Mouse (Mus musculus) layer of hippocampus, postnatal 25 days (tissue): ENCODE measurements at regions not wholly inside any gene's neighbourhood (a gene's known extent, or its start where the extent isn't known, plus 50 kb on each side); places are given as distances from the start of the nearest gene placed in this dataset.

Experiments used
- microRNA-seq, 2 experiments: library from miRNA; unstranded; fragments of <30 nt; microRNA quantifications; one replicate each; pipeline ENCODE4 v1.2.0; 2021

Small RNAs in the stretch of these regions (microRNA-seq; reads per million reads assigned to microRNA genes)
- gene Gm22466, result 0 to 0.20 reads per million in 2 experiments
- gene Gm23490, result 0 reads per million in 2 experiments
- 0.74 to 8.8 reads per million in 2 experiments for gene Gm23873
- 0 reads per million in 2 experiments for gene Gm23917
- 0 reads per million in 2 experiments for gene Gm23962
- gene Gm25533, result 0 reads per million in 2 experiments
- gene Mir344, result 0 reads per million in 2 experiments
- 21.3 to 52.4 reads per million in 2 experiments for gene Mir344b
- 2.6 to 4.4 reads per million in 2 experiments for gene Mir344c
- 0 to 0.92 reads per million in 2 experiments for gene Mir344d-1
- 0 reads per million in 2 experiments for gene Mir344d-2
- 0 reads per million in 2 experiments for gene Mir344d-3
- 0 to 0.20 reads per million in 2 experiments for gene Mir344e
- gene Mir344h-1, result 0 reads per million in 2 experiments
- 0 reads per million in 2 experiments for gene Mir344h-2
